Mouse (Mus musculus) cerebellum, adult 2 months (tissue): ENCODE results near the gene Ebf4.

ENCODE experiments used
- CTCF ChIP-seq: fragments of 200-500 bp; IDR thresholded peaks from 2 replicates; pipeline ENCODE4 v1.5.1; 2011; ENCODE audit warnings: low read depth, mild to moderate bottlenecking, control low read depth, low read length, moderate library complexity, borderline replicate concordance; ENCODE audit not compliant: insufficient read depth
- POLR2A ChIP-seq: fragments of 200-500 bp; IDR thresholded peaks from 2 replicates; pipeline ENCODE4 v1.6.1; 2011; ENCODE audit warnings: low read length, control low read depth, borderline replicate concordance; ENCODE audit not compliant: insufficient read depth

DNA sequence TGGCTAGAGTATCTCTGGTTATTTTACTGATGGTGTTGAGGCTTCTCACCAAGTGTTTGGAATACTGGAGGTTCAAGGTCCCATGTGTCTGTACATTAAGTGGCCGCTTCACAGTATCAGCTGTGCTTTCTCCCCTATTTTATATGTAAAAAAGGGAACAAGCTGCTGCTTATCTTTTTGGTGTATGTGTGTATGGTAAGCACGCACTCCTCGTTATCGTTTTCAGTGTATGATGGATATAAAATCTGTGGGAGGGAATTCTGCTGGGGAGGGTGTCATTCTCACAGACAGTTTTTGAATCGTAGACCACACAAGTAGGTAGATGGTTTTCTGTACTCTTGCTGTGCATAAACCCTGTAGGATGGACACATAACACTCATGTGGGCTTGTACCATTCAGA is 62.6 kb downstream of the Ebf4 start:
- no peak for TF ChIP-seq CTCF
- no peak for TF ChIP-seq POLR2A
